In genomic region chr7:30563117-30563905, GRCm38 (mm10) we compare ENCODE assay signal across 8 mouse cellular contexts. TPM values are rescaled to one million over a fixed set of nuclear protein-coding genes. Genes with fewer than 3 reads are reported as not detected.
DNase-seq lines count a peak whose midpoint lies in the region; ATAC-seq and TF ChIP-seq lines count a peak whose summit lies in the region.

TSS of gene U2af1l4 (plus strand) at chr7:30563301.
TSS of gene Gm49396 (plus strand) at chr7:30563344.
TSS of gene Psenen (minus strand) at chr7:30563627.

- peak within 1 kb of the TSS; percentile 77 for H3K9ac ChIP-seq in heart, embryonic 12.5 days
- peak within 1 kb of the TSS; percentile 86 for H3K9ac ChIP-seq in kidney, postnatal 0 days (ENCODE audit: low read depth, low read length)
- H3K9ac ChIP-seq in liver, embryonic 11.5 days (ENCODE audit: low read depth, low read length): peak within 1 kb of the TSS; percentile 74
- H3K9ac ChIP-seq in stomach, embryonic 14.5 days (replicated peaks; ENCODE audit: low read depth, low read length): peak within 1 kb of the TSS; percentile 55

- peak; percentile 36 for TF ChIP-seq CTCF in kidney, postnatal 0 days (IDR thresholded peaks at IDR 0.05; ENCODE audit: low read depth)

- peak; percentile 73 for ATAC-seq in erythroid progenitor cell, adult 5-6 weeks (replicated peaks; ENCODE audit: low FRiP score, poor library complexity, severe bottlenecking)
- peak; percentile 89 for ATAC-seq in heart, embryonic 12.5 days (ENCODE audit: insufficient number of reproducible peaks, low FRiP score)
- ATAC-seq in kidney, postnatal 0 days (replicated peaks; ENCODE audit: low FRiP score, low read depth): peak; percentile 86
- ATAC-seq in liver, embryonic 11.5 days (replicated peaks; ENCODE audit: low FRiP score): peak; percentile 83
- peak; percentile 87 for ATAC-seq in stomach, embryonic 14.5 days (ENCODE audit: insufficient number of reproducible peaks, insufficient read depth, low FRiP score, low read depth)

- peaks cover 35% of the 10 kb centered on the region for H3K36me3 ChIP-seq in heart, embryonic 12.5 days
- peaks cover 13% of the 10 kb centered on the region for H3K36me3 ChIP-seq in kidney, postnatal 0 days (ENCODE audit: insufficient read depth, low read length)
- peaks cover 9% of the 10 kb centered on the region; the same call in 1 of the 2 replicates for H3K36me3 ChIP-seq in liver, embryonic 11.5 days (ENCODE audit: control insufficient read depth, insufficient read depth, low read length)
- H3K36me3 ChIP-seq in stomach, embryonic 14.5 days (ENCODE audit: control insufficient read depth, insufficient read depth, low read length): peaks cover 17% of the 10 kb centered on the region

- WGBS in heart, embryonic 12.5 days: under 1% methylated on average over 45 of the region's 45 CpGs
- WGBS in kidney, postnatal 0 days: under 1% methylated on average over 43 of the region's 45 CpGs
- WGBS in liver, embryonic 11.5 days: under 1% methylated on average over 45 of the region's 45 CpGs
- under 1% methylated on average over 45 of the region's 45 CpGs for WGBS in stomach, embryonic 14.5 days

- DNase-seq in CD4-positive helper T cell, adult 2 months (ENCODE audit: low read depth, low spot score): peak; percentile 98
- peak; percentile 97 for DNase-seq in brain, embryonic 18.5 days (ENCODE audit: low read depth, low spot score)
- DNase-seq in kidney, postnatal 0 days (ENCODE audit: low spot score): peak; percentile 100
- DNase-seq in liver, embryonic 11.5 days (ENCODE audit: low spot score): peak; percentile 91
- peak; percentile 98 for DNase-seq in naive thymus-derived CD4-positive, alpha-beta T cell, adult 2 months (ENCODE audit: low read depth)

- H3K4me1 ChIP-seq in heart, embryonic 12.5 days (replicated peaks): peaks cover 16% of the 10 kb centered on the region
- H3K4me1 ChIP-seq in kidney, postnatal 0 days (replicated peaks; ENCODE audit: insufficient read depth, low read length): peaks cover 8% of the 10 kb centered on the region
- H3K4me1 ChIP-seq in liver, embryonic 11.5 days (replicated peaks; ENCODE audit: control insufficient read depth, insufficient read depth, low read length): peaks cover 14% of the 10 kb centered on the region
- H3K4me1 ChIP-seq in stomach, embryonic 14.5 days (ENCODE audit: control insufficient read depth, insufficient read depth, low read length): peaks cover 7% of the 10 kb centered on the region; the same call in 1 of the 2 replicates

- no peaks in the 10 kb centered on the region for H3K27me3 ChIP-seq in heart, embryonic 12.5 days (replicated peaks)
- no peaks in the 10 kb centered on the region for H3K27me3 ChIP-seq in kidney, postnatal 0 days (ENCODE audit: insufficient read depth, low read length)
- H3K27me3 ChIP-seq in liver, embryonic 11.5 days (replicated peaks; ENCODE audit: control insufficient read depth, insufficient read depth, low read length): no peaks in the 10 kb centered on the region
- H3K27me3 ChIP-seq in stomach, embryonic 14.5 days (ENCODE audit: control insufficient read depth, insufficient read depth, low read length): no peaks in the 10 kb centered on the region

- peak within 1 kb of the TSS; percentile 84 for H3K4me2 ChIP-seq in heart, embryonic 12.5 days
- H3K4me2 ChIP-seq in kidney, postnatal 0 days (ENCODE audit: low read length): peak within 1 kb of the TSS; percentile 82
- peak within 1 kb of the TSS; percentile 84 for H3K4me2 ChIP-seq in liver, embryonic 11.5 days
- H3K4me2 ChIP-seq in stomach, embryonic 14.5 days (replicated peaks; ENCODE audit: low read depth, low read length): peak within 1 kb of the TSS; percentile 77

- H3K9me3 ChIP-seq in heart, embryonic 12.5 days (replicated peaks): no peaks in the 10 kb centered on the region
- H3K9me3 ChIP-seq in kidney, postnatal 0 days (replicated peaks; ENCODE audit: low read length): no peaks in the 10 kb centered on the region
- H3K9me3 ChIP-seq in liver, embryonic 11.5 days (ENCODE audit: control insufficient read depth, low read length): no peaks in the 10 kb centered on the region
- H3K9me3 ChIP-seq in stomach, embryonic 14.5 days (ENCODE audit: control insufficient read depth, low read depth, low read length): no peaks in the 10 kb centered on the region

- peak within 1 kb of the TSS; percentile 68 for H3K4me3 ChIP-seq in heart, embryonic 12.5 days
- H3K4me3 ChIP-seq in kidney, postnatal 0 days (replicated peaks; ENCODE audit: low read depth, low read length): peak within 1 kb of the TSS; percentile 86
- H3K4me3 ChIP-seq in liver, embryonic 11.5 days (ENCODE audit: low read depth, low read length): peak within 1 kb of the TSS; percentile 81
- peak within 1 kb of the TSS; percentile 59 for H3K4me3 ChIP-seq in stomach, embryonic 14.5 days (ENCODE audit: low read depth, low read length)

- H3K27ac ChIP-seq in heart, embryonic 12.5 days (ENCODE audit: poor library complexity, severe bottlenecking): peak within 1 kb of the TSS; percentile 94
- peak within 1 kb of the TSS; percentile 97 for H3K27ac ChIP-seq in kidney, postnatal 0 days
- H3K27ac ChIP-seq in liver, embryonic 11.5 days (ENCODE audit: low read depth, low read length): peak within 1 kb of the TSS; percentile 97
- H3K27ac ChIP-seq in stomach, embryonic 14.5 days (ENCODE audit: low read length): peak within 1 kb of the TSS; percentile 96

RNA-seq across cellular contexts. Expression of gene U2af1l4, which starts in this region (rescaled TPM):
- 8.4 and 43.6 TPM in 2 replicates for total RNA-seq in erythroid progenitor cell, adult 5-6 weeks (2015; ENCODE audit: low replicate concordance)
- total RNA-seq in erythroid progenitor cell, adult 5-6 weeks (2017; ENCODE audit: low replicate concordance): 40.8 and 59.9 TPM in 2 replicates
- polyA plus RNA-seq in heart, embryonic 12.5 days (2016; fragmentation: Nextera tagmentation; extraction: Ambion mirVana): 82.4 and 88.8 TPM in 2 replicates
- 100 and 102 TPM in 2 replicates for polyA plus RNA-seq in kidney, postnatal 0 days (2015; fragmentation: Nextera tagmentation; extraction: Ambion mirVana)
- polyA plus RNA-seq in liver, embryonic 11.5 days (2014; fragmentation: Nextera tagmentation; extraction: Ambion mirVana): 71.0 and 73.1 TPM in 2 replicates
- 95.9 and 96.6 TPM in 2 replicates for polyA plus RNA-seq in stomach, embryonic 14.5 days (2014; fragmentation: Nextera tagmentation; extraction: Ambion mirVana)

RNA-seq across cellular contexts. Expression of gene Gm49396, which starts in this region (rescaled TPM):
- total RNA-seq in erythroid progenitor cell, adult 5-6 weeks (2015; ENCODE audit: low replicate concordance): 3.2 and 4.2 TPM in 2 replicates
- total RNA-seq in erythroid progenitor cell, adult 5-6 weeks (2017; ENCODE audit: low replicate concordance): 6.8 and 7.2 TPM in 2 replicates
- 10.5 and 10.6 TPM in 2 replicates for polyA plus RNA-seq in heart, embryonic 12.5 days (2016; fragmentation: Nextera tagmentation; extraction: Ambion mirVana)
- polyA plus RNA-seq in kidney, postnatal 0 days (2015; fragmentation: Nextera tagmentation; extraction: Ambion mirVana): 5.0 and 7.7 TPM in 2 replicates
- 6.8 and 8.0 TPM in 2 replicates for polyA plus RNA-seq in liver, embryonic 11.5 days (2014; fragmentation: Nextera tagmentation; extraction: Ambion mirVana)
- polyA plus RNA-seq in stomach, embryonic 14.5 days (2014; fragmentation: Nextera tagmentation; extraction: Ambion mirVana): 7.1 and 10.0 TPM in 2 replicates

RNA-seq across cellular contexts. Expression of gene Psenen, which starts in this region (rescaled TPM):
- 67.4 and 73.8 TPM in 2 replicates for total RNA-seq in erythroid progenitor cell, adult 5-6 weeks (2015; ENCODE audit: low replicate concordance)
- 32.9 and 98.7 TPM in 2 replicates for total RNA-seq in erythroid progenitor cell, adult 5-6 weeks (2017; ENCODE audit: low replicate concordance)
- 115 and 124 TPM in 2 replicates for polyA plus RNA-seq in heart, embryonic 12.5 days (2016; fragmentation: Nextera tagmentation; extraction: Ambion mirVana)
- polyA plus RNA-seq in kidney, postnatal 0 days (2015; fragmentation: Nextera tagmentation; extraction: Ambion mirVana): 190 TPM in 2 replicates
- polyA plus RNA-seq in liver, embryonic 11.5 days (2014; fragmentation: Nextera tagmentation; extraction: Ambion mirVana): 85.2 and 102 TPM in 2 replicates
- 113 and 117 TPM in 2 replicates for polyA plus RNA-seq in stomach, embryonic 14.5 days (2014; fragmentation: Nextera tagmentation; extraction: Ambion mirVana)

Comparison
In these comparisons a context has a peak if more than half of its experiments do, and no peak if none do; other contexts are left out.
1. Peak in every context shown above with its lines: DNase-seq, ATAC-seq, H3K4me3 ChIP-seq and H3K27ac ChIP-seq.